Mouse (Mus musculus) bone marrow, adult 2 months (tissue): ENCODE measurements at regions not wholly inside any gene's neighbourhood (a gene's known extent, or its start where the extent isn't known, plus 50 kb on each side); places are given as distances from the start of the nearest gene placed in this dataset.

Experiments
- CTCF ChIP-seq: fragments of 200-500 bp; IDR thresholded peaks from 2 replicates; pipeline ENCODE4 v1.5.1; 2011; ENCODE audit warnings: low read length, control low read depth; ENCODE audit not compliant: control insufficient read depth, insufficient read depth
- POLR2A ChIP-seq: fragments of 200-500 bp; IDR thresholded peaks from 2 replicates; pipeline ENCODE4 v1.6.1; 2011; ENCODE audit warnings: low read depth, mild to moderate bottlenecking, control low read depth, low read length, borderline replicate concordance; ENCODE audit not compliant: control insufficient read depth

GRCm38 (mm10) chr13:85506030-85506429 is 217.1 kb upstream of the Rasa1 start:
- TF ChIP-seq CTCF (no peak), POLR2A (no peak)
